Mouse (Mus musculus): ENCODE results near the gene Dbndd1. TPM values are rescaled to one million over a fixed set of nuclear protein-coding genes. Genes with fewer than 3 reads are reported as not detected.
A peak's percentile ranks its signal among the peaks of the same experiment; 100 is the strongest.
"Not testable (repeated sequence)": the region's sequence is repeated elsewhere in the genome, so short reads cannot be mapped to it uniquely, and the experiment has no call there.

Dbndd1 gene
- total RNA-seq (2021) = 10 to 100 TPM; 38.3 to 43.4 TPM

DNA sequence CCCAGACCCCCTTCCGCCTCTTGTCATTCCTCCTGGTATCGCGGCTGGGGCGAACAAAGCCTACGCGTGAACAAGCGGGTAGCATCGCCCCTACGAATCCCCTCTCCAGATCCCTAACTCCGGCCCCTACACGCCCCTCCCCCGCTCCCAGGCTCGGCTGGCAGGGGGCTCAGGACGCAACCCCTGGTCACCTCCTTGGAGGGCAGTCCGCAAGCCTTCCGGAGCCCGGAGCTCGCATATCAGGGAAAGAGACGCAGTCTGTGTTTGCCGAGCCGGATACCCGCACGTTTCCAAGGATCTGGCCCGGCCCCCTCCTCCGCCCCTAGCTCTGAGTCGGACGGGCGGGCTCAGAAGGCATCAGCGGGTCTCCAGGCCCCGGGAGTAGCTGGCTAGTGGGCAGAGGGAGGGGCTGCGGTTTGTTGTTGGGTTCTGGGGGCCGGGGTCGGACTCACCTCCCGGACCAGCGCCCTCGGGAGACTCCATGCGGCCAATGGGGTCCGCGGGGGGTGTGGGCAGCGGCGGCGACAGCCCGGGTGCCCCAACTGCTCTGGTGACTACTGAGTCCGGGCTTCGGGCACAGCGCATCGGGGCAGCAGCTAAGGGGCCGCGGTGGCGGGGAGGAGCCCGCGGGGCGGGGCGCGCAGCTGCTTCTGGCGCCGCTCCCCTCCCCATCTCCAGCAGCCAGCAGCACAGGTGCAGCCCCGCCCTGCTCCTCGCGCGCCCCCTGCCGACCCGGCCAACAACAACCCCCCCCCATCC lies at the start of gene Dbndd1:
TSS of gene Dbndd1 (minus strand) at position 683 of the 759 bp plus-strand sequence.
- intact Hi-C loops (cut with DNase I) = no loop called here

DNA sequence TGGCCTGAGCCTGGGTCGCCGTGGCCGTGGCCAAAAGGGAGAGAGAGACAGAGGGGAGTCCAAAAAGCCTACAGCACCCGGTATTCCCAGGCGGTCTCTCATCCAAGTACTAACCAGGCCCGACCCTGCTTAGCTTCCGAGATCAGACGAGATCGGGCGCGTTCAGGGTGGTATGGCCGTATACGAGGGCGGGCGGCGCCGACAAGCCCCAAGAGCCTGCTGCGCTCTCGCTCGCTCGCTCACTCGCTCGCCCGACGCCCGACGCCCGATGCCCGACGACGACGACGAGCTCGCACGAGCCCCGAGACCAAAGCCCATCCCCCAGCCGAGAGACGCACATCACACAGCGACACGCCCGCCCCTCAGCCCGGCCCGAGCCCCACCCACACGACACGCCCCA lies 49.0 kb upstream of the Dbndd1 start:
- intact Hi-C loops (cut with DNase I); DNase-seq: not testable (repeated sequence)

More for the DNA sequence above, at the start of gene Dbndd1:
- peak; percentile 82 for DNase-seq

DNA sequence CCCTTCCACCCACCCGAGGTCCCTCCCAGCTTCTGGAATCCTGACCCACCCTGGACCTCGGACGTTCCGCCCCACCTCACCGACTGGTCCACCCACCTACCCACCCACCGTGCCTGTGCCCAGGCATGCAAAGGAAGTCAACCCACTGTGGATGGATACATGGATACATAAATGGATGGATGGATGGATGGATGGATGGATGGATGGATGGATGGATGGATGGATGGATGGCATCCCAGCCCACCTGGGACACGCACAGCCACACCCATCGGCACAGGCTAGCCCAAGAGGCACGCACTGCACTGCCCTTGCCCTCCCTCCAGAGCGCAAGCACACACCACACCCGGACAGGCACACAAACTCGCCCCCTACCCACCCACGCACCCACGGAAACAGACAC lies 22.4 kb upstream of the Dbndd1 start:
- DNase-seq; intact Hi-C loops (cut with DNase I): not testable (repeated sequence)

DNA sequence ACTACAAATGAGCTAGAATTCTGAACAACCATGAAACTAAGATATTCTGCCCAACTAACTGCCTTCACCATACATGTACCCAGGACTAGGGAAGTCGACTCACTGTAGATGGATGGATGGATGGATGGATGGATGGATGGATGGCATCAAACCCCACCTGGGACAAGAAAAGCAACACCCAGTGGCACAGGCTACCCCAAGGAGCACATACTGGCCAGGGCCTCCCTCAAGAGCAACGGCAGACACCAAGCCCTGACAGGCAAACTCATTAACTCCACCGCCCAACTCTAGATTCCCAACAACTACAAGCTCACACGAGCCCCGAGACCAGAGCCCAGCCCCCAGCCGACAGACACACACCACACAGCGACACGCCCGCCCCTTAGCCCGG lies 21.7 kb upstream of the Dbndd1 start:
- DNase-seq = no peak
- intact Hi-C loops (cut with DNase I) = no loop called here

DNA sequence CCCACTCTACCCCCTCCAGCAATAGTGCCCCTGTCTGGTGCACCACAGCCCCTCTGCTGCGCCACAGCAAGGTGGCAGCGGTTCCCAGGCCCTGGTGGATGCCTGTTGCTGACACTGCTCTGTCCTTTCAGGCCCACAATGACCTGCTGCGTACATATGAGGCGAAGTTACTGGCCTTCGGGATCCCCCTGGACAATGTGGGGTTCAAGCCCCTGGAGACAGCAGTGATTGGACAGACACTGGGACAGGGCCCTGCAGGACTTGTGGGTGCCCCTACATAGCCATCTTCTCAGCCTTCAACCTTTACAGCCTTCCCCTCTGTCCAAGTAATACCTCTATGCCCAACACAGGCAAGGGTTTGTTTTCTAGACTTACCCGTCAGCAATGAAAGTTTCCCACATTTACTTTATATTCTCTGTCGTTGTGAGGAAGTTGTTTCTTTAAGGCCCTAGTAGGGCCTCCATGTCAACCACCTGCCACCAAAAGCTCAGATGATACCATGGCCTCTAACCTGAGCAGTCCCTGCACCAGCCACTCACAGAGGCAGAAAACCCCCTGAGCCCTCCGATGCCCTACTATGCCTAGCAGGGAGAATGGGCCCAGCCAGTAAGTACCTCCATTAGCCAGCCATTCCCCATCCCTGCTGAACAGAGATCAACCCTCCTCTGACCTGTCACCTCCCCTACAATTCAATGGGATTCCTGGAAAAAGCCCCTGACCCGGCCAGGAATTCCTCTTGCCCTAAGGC lies 21.2 kb upstream of the Dbndd1 start:
- intact Hi-C loops (cut with DNase I) = no loop called here
- DNase-seq = no peak

DNA sequence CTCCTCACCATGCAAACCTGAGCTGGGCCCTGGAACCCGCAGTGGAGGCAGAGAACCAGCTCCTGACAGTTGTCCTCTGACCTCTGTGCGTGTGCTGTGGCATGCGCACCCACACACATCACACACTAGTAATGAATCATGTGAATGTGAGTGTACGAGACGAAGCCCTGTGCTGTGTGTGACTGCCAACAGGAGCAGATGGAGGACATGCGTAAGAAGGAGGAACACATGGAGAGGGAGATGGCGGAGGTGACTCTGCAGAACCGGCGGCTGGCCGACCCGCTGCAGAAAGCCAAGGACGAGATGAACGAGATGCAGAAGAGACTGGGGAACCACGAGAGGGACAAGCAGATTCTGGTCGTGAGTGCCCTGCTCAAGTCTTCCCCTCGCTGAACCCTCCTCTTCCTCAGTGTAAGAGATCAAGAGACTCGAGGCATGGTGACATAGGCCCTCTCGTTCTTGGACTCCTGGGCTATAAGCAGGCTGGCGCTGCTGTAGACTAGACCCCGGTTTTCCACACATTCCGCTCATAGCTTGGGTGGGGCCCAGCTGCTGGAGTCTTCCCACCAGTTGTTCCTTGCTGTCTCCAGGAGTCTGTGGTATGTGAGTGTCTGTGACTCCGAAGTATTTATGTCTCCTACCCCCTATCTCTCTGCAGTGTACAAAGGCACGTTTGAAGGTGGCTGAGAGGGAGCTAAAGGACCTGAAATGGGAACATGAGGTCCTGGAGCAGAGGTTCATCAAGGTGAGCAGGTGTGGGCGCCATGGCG lies 12.6 kb upstream of the Dbndd1 start:
- no peak for DNase-seq
- intact Hi-C loops (cut with DNase I) = no loop called here

DNA sequence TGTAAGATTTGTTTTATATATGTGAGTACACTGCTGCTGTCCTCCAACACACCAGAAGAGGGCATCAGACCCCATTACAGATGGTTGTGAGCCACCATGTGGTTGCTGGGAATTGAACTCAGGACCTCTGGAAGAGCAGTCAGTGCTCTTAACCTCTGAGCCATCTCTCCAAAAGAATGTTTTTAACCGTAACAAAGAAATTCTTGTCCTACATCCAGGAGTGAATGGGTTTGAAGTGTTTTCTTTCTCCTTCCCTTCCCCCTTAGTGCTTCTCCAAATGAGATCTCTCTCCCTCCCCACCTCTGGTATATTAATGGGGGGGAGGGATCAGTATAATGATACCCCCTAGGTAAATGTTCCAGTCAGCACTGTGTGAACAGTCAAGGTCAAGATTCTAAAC lies 4.8 kb upstream of the Dbndd1 start:
- DNase-seq; intact Hi-C loops (cut with DNase I): not testable (repeated sequence)

DNA sequence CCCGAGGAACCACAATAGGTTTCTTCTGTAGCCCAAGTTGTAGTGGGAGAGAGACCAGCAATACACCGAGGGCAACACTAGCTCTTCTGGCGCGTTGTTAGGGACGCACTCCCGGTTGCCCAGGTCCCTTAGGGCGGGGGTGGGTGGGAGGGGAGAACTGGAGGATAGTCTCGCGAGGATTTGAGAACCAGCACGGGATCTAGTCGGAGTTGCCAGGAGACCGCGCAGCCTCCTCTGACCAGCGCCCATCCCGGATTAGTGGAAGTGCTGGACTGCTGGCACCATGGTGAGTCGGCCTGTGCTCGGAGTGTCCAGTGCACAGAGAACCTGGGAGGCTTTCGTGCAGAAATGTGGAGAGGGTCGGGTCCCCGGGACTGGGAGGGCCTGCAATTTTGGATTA lies 3.4 kb upstream of the Dbndd1 start, which contains the start of gene Gas8:
TSS of gene Gas8 (plus strand) at position 168 of the 400 bp plus-strand sequence.
- intact Hi-C loops (cut with DNase I) = no loop called here
- DNase-seq = peak; percentile 92

DNA sequence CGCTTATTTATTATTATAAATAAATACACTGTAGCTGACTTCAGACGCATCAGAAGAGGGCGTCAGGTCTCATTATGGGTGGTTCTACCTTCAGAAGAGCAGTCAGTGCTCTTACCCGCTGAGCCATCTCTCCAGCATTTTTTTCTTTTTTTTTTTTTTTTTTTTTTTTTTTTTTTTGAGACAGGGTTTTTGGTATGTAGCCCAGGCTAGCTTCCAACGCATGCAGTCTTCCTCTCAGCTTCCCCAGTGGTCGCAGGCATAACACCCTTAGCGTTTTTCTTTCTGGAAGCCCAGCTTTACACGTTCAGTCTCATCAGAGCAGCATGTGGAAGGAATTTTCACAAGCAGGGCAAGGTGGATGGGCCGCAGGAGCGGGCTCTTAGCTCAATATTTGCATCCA lies 2.9 kb upstream of the Dbndd1 start:
- DNase-seq = no peak
- intact Hi-C loops (cut with DNase I) = no loop called here

DNA sequence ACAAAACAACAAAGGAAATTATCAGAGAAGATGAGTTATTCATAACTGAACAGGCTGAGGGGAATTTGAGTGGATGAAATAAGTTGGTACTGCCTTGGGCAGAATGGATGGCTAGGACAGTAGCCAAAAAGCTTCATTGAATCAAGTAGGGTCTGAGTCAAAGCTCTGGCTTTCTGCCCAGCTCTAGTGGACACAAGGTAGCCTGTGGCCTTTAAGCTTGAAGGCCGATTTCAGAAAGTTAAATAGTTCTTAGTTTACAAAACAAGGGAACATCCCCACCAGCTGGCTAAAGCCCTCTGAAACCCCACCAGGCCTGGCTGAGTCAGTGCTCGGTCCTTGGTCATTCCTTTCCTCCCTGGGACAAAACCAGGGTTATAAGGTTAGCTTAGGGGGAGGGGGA lies 1.3 kb upstream of the Dbndd1 start:
- no peak for DNase-seq
- intact Hi-C loops (cut with DNase I) = no loop called here

DNA sequence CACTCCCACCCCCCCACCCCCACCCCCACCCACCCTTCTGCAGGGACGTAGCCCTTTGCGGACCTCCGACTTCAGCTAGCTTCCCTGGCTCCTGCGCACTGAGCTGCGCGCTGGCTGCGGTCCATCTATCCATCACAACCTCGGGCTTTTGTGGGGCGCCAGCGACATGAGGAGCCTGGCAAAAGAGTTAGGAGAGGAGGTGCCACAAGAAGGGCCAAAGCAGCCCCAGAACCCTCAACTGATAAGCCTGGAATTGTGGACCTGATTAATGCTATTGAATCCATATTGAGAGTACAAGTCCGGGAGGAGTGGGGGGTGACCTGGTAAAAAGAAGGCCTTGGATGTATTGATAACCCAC lies 256 bp upstream of the Dbndd1 start:
- intact Hi-C loops (cut with DNase I) = no loop called here
- DNase-seq = no peak

DNA sequence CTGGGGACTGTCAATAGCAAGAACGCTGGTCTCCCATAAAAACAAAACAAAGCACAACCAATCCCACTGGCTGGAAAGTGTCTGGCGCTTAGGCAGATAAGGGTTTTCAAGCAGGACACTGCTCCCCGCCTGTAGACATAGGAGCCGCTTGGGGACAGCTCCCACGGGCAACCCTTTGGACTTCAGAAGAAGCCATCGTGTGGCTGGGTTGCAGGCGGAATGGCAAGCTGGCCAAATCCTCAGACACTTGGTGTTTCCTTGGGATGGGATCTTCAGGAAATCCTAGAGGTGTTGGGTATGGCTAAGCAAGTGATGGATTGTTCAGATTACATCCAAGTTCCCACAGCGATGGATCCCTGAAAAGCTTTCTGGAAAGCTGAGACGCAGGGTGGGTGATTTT lies 1.1 kb downstream of the Dbndd1 start:
- intact Hi-C loops (cut with DNase I) = no loop called here
- DNase-seq = peak; percentile 25

DNA sequence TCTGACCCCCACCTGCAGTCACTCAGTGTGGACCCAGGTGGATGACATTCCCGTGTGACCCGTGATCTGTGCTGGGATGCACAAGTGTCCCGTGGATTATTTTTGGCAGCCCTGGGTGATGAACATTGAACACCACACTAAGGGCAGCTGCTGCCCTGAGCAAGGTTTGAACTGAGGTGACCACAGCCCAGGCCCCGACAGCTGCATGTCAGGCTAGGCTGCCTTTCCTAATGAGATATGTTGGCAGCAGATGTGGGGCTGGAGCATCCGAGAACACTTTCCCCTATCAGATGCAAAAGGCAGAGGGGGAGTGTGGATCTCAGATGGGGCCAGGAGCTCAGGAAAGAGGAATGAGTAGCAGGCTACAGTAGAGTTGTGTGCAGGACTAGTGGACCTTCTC lies 4.4 kb downstream of the Dbndd1 start:
- intact Hi-C loops (cut with DNase I) = no loop called here

DNA sequence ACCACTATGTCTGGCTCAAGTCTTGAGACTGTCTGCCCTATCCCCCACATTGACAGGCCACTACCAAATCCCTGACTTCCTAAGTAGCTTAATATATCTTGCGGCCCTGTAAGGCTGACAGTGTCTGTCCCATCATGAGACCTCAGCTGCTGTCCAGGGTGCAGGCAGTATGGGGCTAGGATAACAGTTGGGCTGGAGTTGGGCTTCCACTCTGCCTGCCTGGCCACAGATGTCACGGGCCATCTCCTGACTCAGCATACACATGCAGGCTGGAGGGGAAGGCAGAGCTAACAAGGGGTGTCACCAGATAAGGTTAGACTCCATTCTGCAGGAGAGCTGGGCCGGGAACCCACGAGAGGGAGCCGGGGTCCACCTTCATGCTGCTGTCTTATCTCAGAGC lies 8.1 kb downstream of the Dbndd1 start:
- no peak for DNase-seq
- intact Hi-C loops (cut with DNase I) = no loop called here

More for the DNA sequence above, 4.4 kb downstream of the Dbndd1 start:
- no peak for DNase-seq

DNA sequence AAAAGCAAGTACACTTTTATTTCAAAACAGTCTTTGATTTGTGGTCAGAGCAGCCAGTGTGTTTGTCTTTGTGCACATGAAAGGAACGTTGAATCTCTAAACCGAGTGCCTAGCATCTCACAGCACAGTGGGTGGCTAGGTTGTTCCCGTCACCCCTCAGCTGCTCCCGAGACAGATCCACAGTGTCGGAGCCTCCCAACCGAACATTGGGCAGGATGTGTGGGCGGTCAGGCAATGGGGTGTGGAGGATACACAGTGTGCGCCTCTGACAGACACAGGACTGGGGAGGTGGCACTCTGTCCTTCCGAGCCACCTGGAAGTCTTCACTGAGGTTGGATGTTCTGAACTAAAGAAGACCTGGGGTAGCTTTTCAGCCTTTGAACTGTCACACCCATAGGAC lies 9.6 kb downstream of the Dbndd1 start:
- no peak for DNase-seq
- intact Hi-C loops (cut with DNase I) = no loop called here

DNA sequence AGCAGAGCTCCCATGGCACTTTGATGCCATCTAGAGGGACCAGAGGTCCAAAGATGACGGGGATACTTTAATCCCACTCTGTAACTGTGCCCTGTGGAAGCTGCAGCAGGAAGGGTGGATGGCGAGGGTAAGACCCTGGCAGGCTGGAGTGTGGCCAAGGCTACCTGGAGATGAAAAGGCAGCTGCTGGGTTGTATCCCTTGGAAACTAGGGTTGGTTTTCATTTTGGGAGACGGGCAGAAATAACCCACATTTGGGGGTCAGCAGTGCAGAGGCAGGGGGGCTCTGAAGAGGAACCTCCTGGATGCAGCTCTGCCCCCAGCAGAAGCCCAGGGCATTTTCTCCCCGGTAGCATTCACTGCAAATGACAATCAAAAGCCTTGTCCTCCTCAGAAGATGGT lies 10.0 kb downstream of the Dbndd1 start:
- no peak for DNase-seq
- intact Hi-C loops (cut with DNase I) = no loop called here

DNA sequence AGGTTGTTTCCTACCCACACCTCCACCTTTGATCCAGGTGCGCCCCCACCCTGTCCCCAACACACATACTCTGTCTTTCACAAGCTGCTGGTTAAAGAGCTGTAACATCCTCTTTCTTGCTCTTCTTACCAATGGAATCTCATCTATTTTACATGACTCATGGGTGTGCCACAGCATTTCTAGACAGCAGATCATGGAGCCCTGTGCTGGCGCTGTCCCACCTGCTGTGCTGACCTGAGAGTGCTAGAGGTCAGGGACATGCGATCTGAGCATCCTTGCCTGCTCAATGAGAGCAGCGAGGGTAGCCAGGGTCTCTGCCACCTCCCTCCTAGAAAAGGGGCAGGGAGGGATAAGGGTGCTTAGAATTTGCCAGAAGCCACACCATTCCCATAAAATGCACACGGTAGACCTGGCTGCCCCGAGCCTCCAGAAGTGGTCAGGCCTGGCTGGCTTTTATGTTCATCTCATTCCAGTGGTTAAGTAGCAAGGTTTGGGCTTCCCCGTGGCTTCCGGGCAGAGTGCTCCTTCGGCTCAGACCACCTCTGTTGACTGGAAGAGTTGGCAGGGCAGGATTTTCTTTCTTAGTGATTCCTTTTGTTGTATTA lies 10.6 kb downstream of the Dbndd1 start:
- DNase-seq = no peak
- intact Hi-C loops (cut with DNase I) = no loop called here

DNA sequence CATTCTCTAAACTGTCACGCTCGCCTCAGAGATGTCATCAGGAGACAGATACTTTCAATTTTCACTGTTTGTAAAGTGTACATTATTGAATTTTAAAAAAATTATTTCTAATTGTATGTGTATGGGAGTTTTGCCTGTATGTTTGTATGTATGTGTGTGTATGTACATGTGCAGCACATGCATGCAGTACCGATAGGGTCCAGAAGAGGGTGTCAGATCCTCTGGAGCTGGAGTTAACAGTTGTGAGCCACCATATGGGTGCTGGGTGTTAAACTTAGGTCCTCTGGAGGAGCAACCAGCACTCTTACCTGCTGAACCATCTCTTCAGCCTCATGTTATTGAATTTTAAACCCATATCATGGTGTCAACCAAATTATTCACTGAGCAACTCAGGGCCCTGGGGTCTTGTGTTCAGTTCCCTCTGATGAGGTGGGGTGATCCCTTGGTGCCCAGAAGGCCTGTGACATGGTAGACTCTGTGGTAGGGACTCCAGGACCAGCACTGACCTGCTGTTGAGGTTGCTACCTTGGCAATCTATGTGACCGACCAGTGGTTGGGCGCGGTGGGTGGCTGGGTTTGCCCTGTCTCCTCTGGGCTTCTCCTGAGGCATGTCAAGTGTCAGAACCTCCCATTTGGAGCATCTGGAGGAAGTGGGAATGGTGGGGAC lies 11.3 kb downstream of the Dbndd1 start:
- no peak for DNase-seq
- intact Hi-C loops (cut with DNase I) = no loop called here

DNA sequence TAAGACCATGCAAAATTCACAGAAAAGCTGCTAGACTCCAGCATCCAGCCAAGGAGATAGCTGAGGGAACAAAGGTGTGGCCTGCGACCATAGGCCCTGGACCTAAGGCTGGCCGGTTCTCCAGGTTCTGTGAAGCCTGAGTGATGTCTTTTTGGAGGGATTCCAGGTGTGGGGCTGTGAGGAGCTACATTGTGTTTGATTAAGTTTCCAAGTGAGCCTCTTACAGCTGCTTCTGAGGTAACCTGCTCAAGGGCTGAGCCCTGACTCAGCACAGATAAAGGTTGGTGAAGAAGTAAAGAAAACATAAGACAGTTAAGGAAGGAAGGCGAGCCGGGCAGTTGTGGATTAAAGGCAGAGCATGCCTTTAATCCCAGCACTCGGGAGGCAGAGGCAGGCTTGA lies 13.1 kb downstream of the Dbndd1 start:
- DNase-seq = no peak
- intact Hi-C loops (cut with DNase I) = no loop called here

DNA sequence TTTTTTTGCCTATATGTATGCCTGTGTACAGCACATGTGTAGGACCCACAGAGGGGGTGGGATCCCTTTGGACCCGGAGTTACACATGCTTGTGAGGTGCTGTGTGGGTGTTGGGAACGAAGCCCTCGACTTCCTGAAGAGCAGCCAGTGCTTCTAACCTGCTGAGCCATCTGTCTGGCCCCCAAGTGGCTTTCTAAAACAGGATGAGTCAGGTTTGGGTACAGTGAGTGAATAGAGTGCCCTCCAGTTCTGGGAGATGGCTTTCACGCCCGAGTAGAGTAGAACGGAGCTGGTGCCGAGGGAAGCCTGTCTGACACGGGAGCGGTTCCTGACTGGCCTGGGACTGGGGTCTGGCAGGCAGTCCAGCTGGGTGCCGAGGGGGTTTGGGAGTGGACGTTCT lies 15.7 kb downstream of the Dbndd1 start:
- intact Hi-C loops (cut with DNase I) = no loop called here
- no peak for DNase-seq

DNA sequence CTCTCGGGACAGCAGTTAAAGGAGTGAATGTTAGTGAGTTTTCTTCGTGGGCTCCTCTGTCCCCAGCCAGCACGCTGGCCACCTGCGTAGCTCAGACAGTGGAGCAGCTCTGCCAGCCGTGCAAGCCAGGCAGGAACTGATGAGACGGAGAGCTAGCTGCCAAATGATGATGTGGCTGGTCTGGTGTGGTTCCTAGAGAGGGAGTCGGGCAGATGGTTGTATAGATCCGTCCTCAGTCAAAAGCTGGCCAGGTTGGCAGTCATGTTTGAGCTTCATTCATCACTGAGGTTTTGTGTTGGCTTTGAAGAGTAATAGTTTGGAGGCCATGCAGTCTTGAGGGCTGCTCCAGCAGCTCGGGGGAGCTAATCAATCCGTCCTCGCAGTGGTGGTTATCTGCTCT lies 16.3 kb downstream of the Dbndd1 start:
- no peak for DNase-seq

More for the DNA sequence above, 16.3 kb downstream of the Dbndd1 start:
- intact Hi-C loops (cut with DNase I) = no loop called here
